Mouse (Mus musculus): ENCODE measurements around the gene Fam45a.
"Not testable (repeated sequence)": the region's sequence is repeated elsewhere in the genome, so short reads cannot be mapped to it uniquely, and the experiment has no call there.

Fam45a gene

GRCm38 (mm10) chr19:60843324-60843723 lies 31.9 kb downstream of the Fam45a start:
- no peak for DNase-seq (ENCODE audit: low spot score in 2 of 2)

- DNase-seq (ENCODE audit: low spot score in 2 of 2) = no peak
Observed at GRCm38 (mm10) chr19:60845731-60846130, 34.3 kb downstream of the Fam45a start.

- peak; percentile 96 for DNase-seq (ENCODE audit: low spot score in 2 of 2)
Observed at GRCm38 (mm10) chr19:60860868-60861700, 49.7 kb downstream of the Fam45a start, which contains the start of gene Sfxn4. Sfxn4 (minus strand) TSS chr19:60861479.

GRCm38 (mm10) chr19:60866169-60866568 lies 54.8 kb downstream of the Fam45a start:
- not testable (repeated sequence) for DNase-seq (ENCODE audit: low spot score in 2 of 2)

GRCm38 (mm10) chr19:60870489-60870888 lies 59.1 kb downstream of the Fam45a start:
- DNase-seq (ENCODE audit: low spot score in 2 of 2) = no peak

- no peak for DNase-seq (ENCODE audit: low spot score in 2 of 2)
Observed at GRCm38 (mm10) chr19:60871366-60871765, 60.0 kb downstream of the Fam45a start.

GRCm38 (mm10) chr19:60872272-60872671 lies 60.9 kb downstream of the Fam45a start:
- no peak for DNase-seq (ENCODE audit: low spot score in 2 of 2)

- DNase-seq (ENCODE audit: low spot score in 2 of 2) = no peak
Observed at GRCm38 (mm10) chr19:60873501-60873900, 62.1 kb downstream of the Fam45a start.

GRCm38 (mm10) chr19:60874064-60874694 lies 62.8 kb downstream of the Fam45a start, which contains the start of gene Prdx3:
Prdx3 (minus strand) TSS chr19:60874556.
- DNase-seq (ENCODE audit: low spot score in 2 of 2) = peak; percentile 98

- peak in 1 of 2 experiments; percentile 35 for DNase-seq (ENCODE audit: low spot score in 2 of 2)
Observed at GRCm38 (mm10) chr19:60883129-60883528, 71.7 kb downstream of the Fam45a start.

Data from heart, adult 9 months (tissue).